Mouse (Mus musculus) ES-E14 (cell line): ENCODE results near the gene Ephb1.

Experiments
- HCFC1 ChIP-seq: IDR thresholded peaks from 2 replicates; pipeline ENCODE4 v1.6.1; 2012; ENCODE audit warnings: low read length, inconsistent platforms, borderline replicate concordance; ENCODE audit not compliant: insufficient read depth
- MAFK ChIP-seq: IDR thresholded peaks from 2 replicates; pipeline ENCODE4 v1.6.1; 2014; ENCODE audit warnings: mild to moderate bottlenecking, low read depth, low read length, inconsistent platforms; ENCODE audit not compliant: insufficient read depth
- ZC3H11A ChIP-seq: IDR thresholded peaks from 2 replicates; pipeline ENCODE4 v1.6.1; 2012; ENCODE audit warnings: low read depth, mild to moderate bottlenecking, inconsistent platforms, low read length, borderline replicate concordance
- ZNF384 ChIP-seq: IDR thresholded peaks from 2 replicates; pipeline ENCODE4 v1.6.1; 2012; ENCODE audit warnings: low read depth, low read length, inconsistent platforms

DNA sequence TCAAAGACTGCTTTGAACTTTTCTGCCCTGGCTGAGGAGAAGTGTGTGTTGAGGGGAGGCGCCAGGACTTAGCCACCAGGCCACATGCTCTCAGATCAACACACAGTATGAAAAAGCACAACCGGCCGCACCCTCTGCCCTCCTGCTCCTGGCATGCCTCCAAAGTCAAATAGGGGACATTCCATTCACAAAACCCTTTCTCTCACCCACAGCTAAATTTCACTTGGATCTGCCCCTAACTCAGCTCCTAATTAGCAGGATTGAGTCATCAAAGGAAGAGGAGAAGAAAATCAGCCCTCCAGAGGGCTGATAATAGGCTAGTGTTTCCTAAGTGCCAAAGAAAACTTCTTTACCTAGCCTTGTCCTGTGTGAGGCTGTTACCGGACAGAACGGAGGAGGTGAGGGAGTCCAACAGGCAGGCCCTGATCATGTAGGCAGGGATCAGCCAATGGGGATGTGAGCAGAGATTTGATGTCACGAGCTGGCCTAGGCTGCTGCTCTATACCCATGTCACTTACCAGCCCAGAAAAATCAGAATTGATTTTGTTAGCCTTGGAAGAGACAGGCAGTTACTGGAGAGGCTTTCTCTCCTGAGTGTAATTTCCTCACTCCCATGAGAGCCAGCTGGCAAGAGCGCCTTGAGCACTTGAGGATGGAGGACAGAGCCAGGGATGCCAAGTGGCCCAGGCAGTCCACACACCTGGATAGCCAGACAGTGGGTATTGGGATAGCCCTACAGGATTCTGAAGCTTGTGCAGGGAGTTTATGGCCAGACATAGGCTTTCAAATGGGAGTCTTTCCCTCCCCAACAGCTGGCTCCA lies 137.5 kb downstream of the Ephb1 start:
- TF ChIP-seq MAFK (no peak), ZNF384 (no peak), HCFC1 (no peak), ZC3H11A (no peak)
